Mouse (Mus musculus): ENCODE measurements around the gene Grin1. TPM values are rescaled to one million over a fixed set of nuclear protein-coding genes. Genes with fewer than 3 reads are reported as not detected.

Gene Grin1
- total and polyA plus RNA-seq, 2 experiments from 2014 or later = 71.5 to 146 TPM

DNA sequence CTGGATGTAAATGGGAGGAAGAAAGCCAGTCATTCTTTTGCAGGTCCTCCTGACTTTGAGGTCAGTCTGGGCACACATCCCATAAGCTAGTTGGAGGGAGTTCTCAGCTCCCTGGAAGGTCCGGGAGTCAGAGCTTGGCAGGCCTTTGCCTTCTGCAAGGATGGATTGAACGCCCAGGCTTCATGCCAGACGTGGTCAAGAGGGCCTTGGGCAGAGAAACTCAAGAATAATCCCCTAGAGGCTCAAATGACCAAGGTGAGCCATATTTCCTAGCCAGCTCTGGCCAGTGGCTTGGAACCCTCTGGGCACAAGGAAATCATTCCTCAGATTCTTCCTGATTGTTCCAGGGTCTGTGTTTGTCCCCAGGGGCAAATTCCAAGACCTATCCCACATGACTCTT lies 54.1 kb downstream of the Grin1 start:
- TF ChIP-seq CTCF (IDR thresholded peaks at IDR 0.05) = no peak
- Histone ChIP-seq H3K27ac (ENCODE audit: low read depth, low read length) (no peak overlapping the region), H3K27me3 (ENCODE audit: insufficient read depth, low read length) (peaks cover 3% of the 10 kb centered on the region; the same call in 1 of the 2 replicates), H3K4me1 (ENCODE audit: insufficient read depth, low read length) (peaks cover 37% of the 10 kb centered on the region), H3K9ac (replicated peaks; ENCODE audit: low read length, poor library complexity, severe bottlenecking) (no peak overlapping the region), H3K36me3 (ENCODE audit: insufficient read depth, low read length) (peaks cover 16% of the 10 kb centered on the region), H3K4me2 (ENCODE audit: low read depth, low read length, poor library complexity, severe bottlenecking) (peak overlapping the region; percentile 100), H3K9me3 (ENCODE audit: low read length) (no peaks in the 10 kb centered on the region), H3K4me3 (ENCODE audit: low read depth, low read length) (no peak overlapping the region; the same call in 1 of the 2 replicates)
- WGBS = 75% methylated on average over 3 of the region's 3 CpGs
- no peak for ATAC-seq (ENCODE audit: low FRiP score)
- DNase-seq (ENCODE audit: low spot score) = peak; percentile 47

DNA sequence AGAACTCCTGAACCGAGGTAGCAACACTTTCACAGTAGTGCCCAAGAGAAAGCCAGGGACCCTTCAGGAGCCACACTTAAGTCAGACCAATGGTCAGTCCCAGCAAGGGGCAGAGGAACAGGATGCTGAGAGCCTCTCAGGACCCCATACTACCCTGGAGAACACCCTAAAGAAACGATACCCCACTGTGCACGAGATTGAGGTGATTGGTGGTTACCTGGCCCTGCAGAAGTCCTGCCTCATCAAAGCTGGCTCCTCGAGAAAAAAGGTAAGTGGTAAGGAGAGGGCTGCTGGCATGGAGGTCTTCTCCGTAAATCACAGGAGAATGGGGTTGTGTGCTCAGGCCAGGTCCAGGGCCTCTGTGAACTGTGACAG lies 54.7 kb downstream of the Grin1 start:
- H3K27ac ChIP-seq (ENCODE audit: low read depth, low read length) = no peak overlapping the region
- H3K4me2 ChIP-seq (ENCODE audit: low read depth, low read length, poor library complexity, severe bottlenecking) = peak overlapping the region; percentile 100
- peaks cover 10% of the 10 kb centered on the region for H3K36me3 ChIP-seq (ENCODE audit: insufficient read depth, low read length)
- no peak for DNase-seq (ENCODE audit: low spot score)
- 0 out of 2 replicates have a peak overlapping the region, but pooled peaks have one; percentile 65 for H3K9ac ChIP-seq (replicated peaks; ENCODE audit: low read length, poor library complexity, severe bottlenecking)
- no peak for ATAC-seq (ENCODE audit: low FRiP score)
- TF ChIP-seq CTCF (IDR thresholded peaks at IDR 0.05) = no peak
- peak overlapping the region; percentile 71 for H3K4me3 ChIP-seq (ENCODE audit: low read depth, low read length)
- peaks cover 3% of the 10 kb centered on the region; the same call in 1 of the 2 replicates for H3K27me3 ChIP-seq (ENCODE audit: insufficient read depth, low read length)
- WGBS = 77% methylated on average over 5 of the region's 5 CpGs
- peaks cover 37% of the 10 kb centered on the region for H3K4me1 ChIP-seq (ENCODE audit: insufficient read depth, low read length)
- H3K9me3 ChIP-seq (ENCODE audit: low read length) = no peaks in the 10 kb centered on the region

DNA sequence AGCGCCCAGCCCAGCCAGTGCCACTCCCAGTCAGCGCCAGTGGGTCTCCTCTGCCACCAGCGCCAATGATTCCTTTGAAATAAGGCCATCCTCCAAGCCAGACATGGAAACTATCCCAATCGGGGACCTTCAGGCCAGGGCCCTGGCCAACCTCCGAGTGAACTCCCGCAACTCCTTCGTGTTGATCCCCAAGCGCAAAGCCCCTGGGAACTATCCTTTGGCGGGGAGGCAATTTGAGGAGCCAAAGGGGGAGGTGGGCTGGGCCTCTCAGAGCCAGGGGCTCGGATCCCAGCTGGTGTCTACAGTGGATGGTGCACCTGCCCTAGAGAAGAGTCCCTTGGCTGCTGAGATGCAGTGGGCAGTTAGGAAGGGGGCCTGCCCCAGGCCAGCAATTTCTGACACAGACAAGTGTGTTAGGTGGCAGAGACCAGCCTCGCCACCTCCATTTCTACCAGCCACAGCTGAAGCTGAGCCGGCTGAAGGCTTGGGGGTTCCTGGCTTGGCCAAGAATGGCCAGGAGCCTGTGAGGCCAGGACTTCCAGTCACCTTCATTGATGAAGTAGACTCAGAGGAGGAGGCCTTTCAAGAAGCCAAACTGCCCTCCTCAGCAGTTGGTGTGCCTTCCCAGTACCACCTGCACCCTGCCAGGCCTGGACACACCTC lies 55.2 kb downstream of the Grin1 start:
- Histone ChIP-seq H3K36me3 (ENCODE audit: insufficient read depth, low read length) (0 out of 2 replicates have a peak, but pooled peaks cover 7% of the 10 kb centered on the region), H3K9me3 (ENCODE audit: low read length) (no peaks in the 10 kb centered on the region), H3K9ac (replicated peaks; ENCODE audit: low read length, poor library complexity, severe bottlenecking) (peak overlapping the region; percentile 65), H3K4me3 (ENCODE audit: low read depth, low read length) (peak overlapping the region; percentile 71), H3K4me1 (ENCODE audit: insufficient read depth, low read length) (peaks cover 37% of the 10 kb centered on the region), H3K27ac (ENCODE audit: low read depth, low read length) (no peak overlapping the region), H3K4me2 (ENCODE audit: low read depth, low read length, poor library complexity, severe bottlenecking) (peak overlapping the region; percentile 100), H3K27me3 (ENCODE audit: insufficient read depth, low read length) (peaks cover 3% of the 10 kb centered on the region; the same call in 1 of the 2 replicates)
- DNase-seq (ENCODE audit: low spot score) = no peak
- TF ChIP-seq CTCF (IDR thresholded peaks at IDR 0.05) = no peak
- no peak for ATAC-seq (ENCODE audit: low FRiP score)
- WGBS = 23% methylated on average over 12 of the region's 12 CpGs

DNA sequence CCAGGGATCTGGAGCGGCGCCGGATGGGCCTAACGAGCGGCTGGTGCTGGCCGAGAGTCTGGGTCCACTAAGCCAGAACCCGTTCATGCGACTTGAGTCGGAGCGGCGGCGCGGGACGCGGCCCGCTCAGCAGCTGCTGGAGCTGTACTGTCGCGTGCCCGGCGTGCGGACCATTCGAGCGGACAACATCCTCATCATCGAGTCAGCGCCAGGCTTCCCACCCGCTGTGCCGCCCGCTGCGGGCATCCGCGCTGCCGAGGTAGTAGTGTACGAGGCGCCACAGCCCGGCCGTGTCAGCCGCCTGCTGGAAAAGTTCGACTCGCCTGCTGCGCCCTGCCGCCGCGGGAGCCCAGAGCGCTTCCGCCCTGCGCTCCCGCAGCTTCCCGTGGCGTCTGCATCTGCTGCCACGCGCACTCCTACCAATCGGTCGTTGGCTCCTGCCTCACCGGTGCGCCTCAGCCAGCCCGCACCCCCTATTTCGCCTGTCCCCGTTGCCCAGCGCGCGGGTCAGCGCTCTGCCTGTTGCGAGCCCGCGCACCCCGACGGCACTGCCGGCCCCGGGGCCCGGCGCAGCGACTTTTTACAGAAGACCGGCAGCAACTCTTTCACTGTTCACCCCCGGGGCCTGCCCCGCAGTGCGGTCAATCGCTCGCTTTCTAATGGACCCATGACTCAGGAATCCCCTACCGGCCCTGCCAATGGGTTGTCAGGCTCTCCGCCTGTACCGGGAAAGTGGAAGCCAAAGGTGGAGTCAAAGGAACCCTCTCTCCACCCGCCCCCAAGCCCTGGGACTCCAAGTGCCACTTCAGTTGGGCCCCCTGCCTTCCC lies 56.0 kb downstream of the Grin1 start:
- Histone ChIP-seq H3K4me3 (ENCODE audit: low read depth, low read length) (peak overlapping the region; percentile 71), H3K9ac (replicated peaks; ENCODE audit: low read length, poor library complexity, severe bottlenecking) (peak overlapping the region; percentile 65), H3K27me3 (ENCODE audit: insufficient read depth, low read length) (peaks cover 3% of the 10 kb centered on the region; the same call in 1 of the 2 replicates), H3K4me2 (ENCODE audit: low read depth, low read length, poor library complexity, severe bottlenecking) (peak overlapping the region; percentile 100), H3K9me3 (ENCODE audit: low read length) (no peaks in the 10 kb centered on the region), H3K4me1 (ENCODE audit: insufficient read depth, low read length) (peaks cover 37% of the 10 kb centered on the region), H3K27ac (ENCODE audit: low read depth, low read length) (peak overlapping the region; percentile 67; the same call in 1 of the 2 replicates), H3K36me3 (ENCODE audit: insufficient read depth, low read length) (0 out of 2 replicates have a peak, but pooled peaks cover 6% of the 10 kb centered on the region)
- under 1% methylated on average over 77 of the region's 82 CpGs for WGBS
- DNase-seq (ENCODE audit: low spot score) = peak; percentile 49
- ATAC-seq (ENCODE audit: low FRiP score) = peak; percentile 31
- TF ChIP-seq CTCF (IDR thresholded peaks at IDR 0.05) = no peak

DNA sequence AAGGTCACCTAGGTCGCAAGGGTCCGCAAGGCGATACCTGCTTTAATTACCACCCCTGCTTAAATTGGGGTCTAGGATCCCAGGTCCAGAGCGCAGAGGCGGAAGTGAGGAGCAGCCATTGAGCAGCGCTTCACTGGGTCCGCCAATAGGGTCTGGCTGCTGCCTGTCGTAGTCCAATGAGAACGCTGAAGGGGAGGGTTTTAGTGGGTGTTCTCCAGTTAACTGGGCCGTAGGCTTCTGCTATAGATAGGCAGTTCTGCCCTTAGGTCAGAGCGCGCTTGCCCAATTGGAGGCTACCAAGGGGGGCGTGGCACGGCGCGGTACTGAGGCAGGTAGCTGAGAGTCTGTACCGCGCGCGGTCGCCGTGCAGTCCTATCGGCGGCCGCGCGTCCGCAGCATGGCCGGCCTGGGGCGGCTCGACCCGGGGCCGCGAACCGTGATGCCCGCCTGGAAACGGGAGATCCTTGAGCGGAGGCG lies 56.7 kb downstream of the Grin1 start, which contains the start of gene Tprn:
Gene Tprn (plus strand): TSS at position 328 of the 477 bp plus-strand sequence.
- H3K27ac ChIP-seq (ENCODE audit: low read depth, low read length) = peak within 1 kb of the TSS; percentile 76
- H3K27me3 ChIP-seq (ENCODE audit: insufficient read depth, low read length) = peaks cover 3% of the 10 kb centered on the region; the same call in 1 of the 2 replicates
- under 1% methylated on average over 39 of the region's 39 CpGs for WGBS
- H3K9ac ChIP-seq (replicated peaks; ENCODE audit: low read length, poor library complexity, severe bottlenecking) = peak within 1 kb of the TSS; percentile 65
- peaks cover 36% of the 10 kb centered on the region for H3K4me1 ChIP-seq (ENCODE audit: insufficient read depth, low read length)
- peak within 1 kb of the TSS; percentile 100 for H3K4me2 ChIP-seq (ENCODE audit: low read depth, low read length, poor library complexity, severe bottlenecking)
- H3K36me3 ChIP-seq (ENCODE audit: insufficient read depth, low read length) = 0 out of 2 replicates have a peak, but pooled peaks cover 3% of the 10 kb centered on the region
- 0 out of 2 replicates have a peak, but pooled peaks have one; percentile 6 for TF ChIP-seq CTCF (IDR thresholded peaks at IDR 0.05)
- no peaks in the 10 kb centered on the region for H3K9me3 ChIP-seq (ENCODE audit: low read length)
- DNase-seq (ENCODE audit: low spot score) = peak; percentile 99
- peak; percentile 97 for ATAC-seq (ENCODE audit: low FRiP score)
- H3K4me3 ChIP-seq (ENCODE audit: low read depth, low read length) = peak within 1 kb of the TSS; percentile 71
